Mouse (Mus musculus) layer of hippocampus, adult 8-10 months (tissue): ENCODE results near the gene Ccm2. TPM values are rescaled to one million over a fixed set of nuclear protein-coding genes. Genes with fewer than 3 reads are reported as not detected.

ENCODE experiments used
- DNase-seq, 2 experiments: peaks; one replicate each; pipeline ENCODE4 v3.0.0; 2022; ENCODE audit warnings: low spot score in 2 of 2
- total RNA-seq, 4 experiments: library from RNA; stranded (reverse); gene quantifications; 2 replicates each; pipeline ENCODE4 v1.2.4; 2022

Gene Ccm2
- total RNA-seq, 4 experiments from 2014 or later = 47.4 to 53.9 (median 52.2) TPM

GRCm38 (mm10) chr11:6580065-6580750 lies 33.5 kb downstream of the Ccm2 start:
- no peak for DNase-seq

DNA sequence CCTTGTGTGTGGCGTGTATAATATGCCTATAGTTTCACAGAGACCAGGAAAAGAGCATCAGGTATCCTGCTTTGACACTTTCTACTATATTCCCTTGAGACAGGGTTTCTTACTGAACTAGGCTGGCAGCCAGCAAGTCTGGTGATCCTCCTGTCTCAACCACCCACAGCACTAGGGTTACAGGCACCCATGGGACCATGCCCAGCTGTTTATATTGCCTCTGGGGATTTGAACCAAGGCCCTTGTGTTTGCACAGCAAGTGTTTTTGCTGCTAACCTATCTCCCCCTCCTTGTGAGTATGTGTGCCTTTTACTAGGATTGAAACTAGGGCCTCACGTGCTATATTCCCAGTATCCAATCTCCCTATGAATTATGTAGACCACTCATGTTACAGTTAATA lies 34.9 kb downstream of the Ccm2 start:
- no peak for DNase-seq

DNA sequence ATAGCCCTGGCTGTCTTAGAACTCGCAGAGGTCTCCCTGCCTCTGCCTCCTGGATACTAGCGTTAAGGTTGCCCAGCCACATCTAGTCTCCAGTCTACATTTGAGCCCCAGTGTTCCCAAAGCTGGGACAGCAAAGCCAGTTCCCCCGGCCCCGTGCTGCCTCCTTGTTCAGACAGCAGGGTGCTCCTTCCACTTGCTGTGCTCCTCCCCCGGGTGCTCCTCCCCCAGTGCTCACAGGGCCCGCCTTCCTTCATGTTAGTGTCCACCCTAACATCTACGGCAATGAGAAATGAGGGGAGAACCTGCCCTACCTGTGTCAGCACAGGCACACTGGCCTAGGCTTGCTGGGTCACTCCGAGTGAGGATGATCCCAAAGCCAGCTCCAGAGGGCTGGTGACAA lies 39.1 kb downstream of the Ccm2 start:
- DNase-seq = no peak

GRCm38 (mm10) chr11:6586660-6587059 lies 40.0 kb downstream of the Ccm2 start:
- DNase-seq = no peak

- no peak for DNase-seq
Observed at GRCm38 (mm10) chr11:6587249-6587940, 40.7 kb downstream of the Ccm2 start.

- DNase-seq = no peak
Observed at GRCm38 (mm10) chr11:6588295-6588694, 41.6 kb downstream of the Ccm2 start.

GRCm38 (mm10) chr11:6589838-6590237 lies 43.2 kb downstream of the Ccm2 start:
- DNase-seq = no peak

GRCm38 (mm10) chr11:6590933-6591675 lies 44.4 kb downstream of the Ccm2 start:
- no peak for DNase-seq

DNA sequence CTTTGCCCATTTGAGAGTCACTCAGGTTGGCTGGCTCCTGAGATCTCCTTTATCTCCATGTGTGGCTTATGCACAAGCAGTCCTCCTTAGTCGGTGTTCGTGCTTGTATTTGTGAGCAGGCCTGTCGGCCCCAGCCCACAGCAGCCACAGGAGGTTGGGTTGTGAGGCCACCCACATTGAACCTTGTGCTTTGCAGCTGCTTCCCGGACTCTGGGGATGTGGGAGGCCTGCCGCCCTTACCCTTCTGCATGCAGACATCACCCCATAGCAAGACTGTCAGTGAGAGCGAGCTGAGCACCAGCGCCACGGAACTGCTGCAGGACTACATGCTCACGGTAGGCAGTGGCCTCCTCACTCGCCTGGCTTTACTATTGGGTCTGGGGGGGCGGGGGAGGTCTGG lies 46.7 kb downstream of the Ccm2 start:
- DNase-seq = no peak

- no peak for DNase-seq
Observed at GRCm38 (mm10) chr11:6594845-6595244, 48.2 kb downstream of the Ccm2 start.

- no peak for DNase-seq
Observed at GRCm38 (mm10) chr11:6595339-6595738, 48.7 kb downstream of the Ccm2 start.

DNA sequence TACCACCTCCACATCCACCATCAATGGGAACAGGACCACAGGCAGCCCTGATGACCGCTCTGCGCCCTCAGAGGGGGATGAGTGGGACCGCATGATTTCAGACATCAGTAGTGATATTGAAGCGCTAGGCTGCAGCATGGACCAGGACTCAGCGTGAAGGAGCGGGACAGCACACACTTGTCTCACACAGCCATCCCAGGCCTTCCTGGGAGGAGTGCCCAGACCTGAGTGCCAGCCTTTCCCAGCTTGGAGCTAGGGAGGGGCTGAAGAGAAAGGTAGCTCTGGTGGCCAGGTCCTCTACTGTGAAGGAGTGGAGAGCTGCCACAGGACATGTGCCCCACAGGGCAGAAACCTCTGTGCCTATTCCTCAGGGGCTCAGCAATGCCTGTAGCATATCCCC lies 49.5 kb downstream of the Ccm2 start:
- no peak for DNase-seq

DNA sequence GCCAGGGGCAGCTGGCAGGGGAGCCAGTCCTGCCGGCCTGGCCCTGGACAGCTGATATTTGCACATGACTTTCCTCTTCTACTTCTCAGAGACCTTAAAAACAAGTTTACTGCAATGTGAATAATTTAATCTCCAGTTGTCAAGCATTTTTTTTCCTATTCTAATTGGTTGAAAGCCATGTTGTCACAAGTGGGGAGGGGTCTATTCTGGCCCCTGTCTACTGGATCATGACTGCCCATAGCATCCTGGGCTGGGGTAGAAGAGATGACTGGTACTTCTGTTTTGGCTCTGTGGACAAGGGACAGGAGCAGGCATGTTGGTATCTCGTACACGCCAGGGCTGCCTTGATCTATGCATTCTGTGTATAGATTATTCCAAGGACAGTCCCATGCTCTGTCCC lies 49.9 kb downstream of the Ccm2 start:
- DNase-seq = no peak

GRCm38 (mm10) chr11:6597523-6597922 lies 50.8 kb downstream of the Ccm2 start:
- DNase-seq = no peak

DNA sequence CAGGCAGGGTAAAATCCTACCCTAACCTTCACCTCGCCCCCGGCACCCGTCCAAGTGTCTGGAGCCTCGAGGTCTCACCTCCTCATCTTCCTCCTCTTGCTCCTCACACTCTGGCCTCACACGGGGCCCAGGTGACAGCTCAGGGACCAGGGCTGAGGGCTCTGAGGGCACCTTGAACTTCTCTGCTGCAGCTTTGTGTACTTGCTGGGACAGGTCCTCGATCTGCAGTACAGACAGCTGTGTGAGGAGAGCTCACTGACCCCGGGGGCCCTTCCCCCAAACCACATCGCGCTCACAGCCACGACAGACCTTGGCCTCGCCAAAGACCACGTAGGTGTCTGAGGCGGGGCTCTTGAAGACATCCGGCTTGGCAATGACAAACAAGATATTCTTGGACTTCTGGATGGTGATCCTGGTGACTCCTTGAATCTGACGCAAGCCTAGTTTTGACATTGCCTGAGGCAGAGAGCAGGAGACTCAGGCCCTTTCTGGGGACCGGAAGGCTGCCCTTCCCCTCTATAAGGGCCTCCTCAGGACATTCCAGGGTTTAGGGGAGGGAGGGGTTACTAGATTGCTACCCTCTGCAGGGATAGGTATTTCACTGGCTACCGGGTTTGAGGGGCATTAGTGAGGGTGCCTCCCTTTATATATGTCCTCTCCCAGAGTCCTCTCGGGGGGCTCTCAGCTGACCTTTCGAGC lies 51.7 kb downstream of the Ccm2 start:
- DNase-seq = no peak

GRCm38 (mm10) chr11:6599011-6599681 lies 52.5 kb downstream of the Ccm2 start:
- no peak for DNase-seq

- no peak for DNase-seq
Observed at GRCm38 (mm10) chr11:6599831-6600230, 53.1 kb downstream of the Ccm2 start.

GRCm38 (mm10) chr11:6600284-6600944 lies 53.7 kb downstream of the Ccm2 start:
- no peak for DNase-seq

DNA sequence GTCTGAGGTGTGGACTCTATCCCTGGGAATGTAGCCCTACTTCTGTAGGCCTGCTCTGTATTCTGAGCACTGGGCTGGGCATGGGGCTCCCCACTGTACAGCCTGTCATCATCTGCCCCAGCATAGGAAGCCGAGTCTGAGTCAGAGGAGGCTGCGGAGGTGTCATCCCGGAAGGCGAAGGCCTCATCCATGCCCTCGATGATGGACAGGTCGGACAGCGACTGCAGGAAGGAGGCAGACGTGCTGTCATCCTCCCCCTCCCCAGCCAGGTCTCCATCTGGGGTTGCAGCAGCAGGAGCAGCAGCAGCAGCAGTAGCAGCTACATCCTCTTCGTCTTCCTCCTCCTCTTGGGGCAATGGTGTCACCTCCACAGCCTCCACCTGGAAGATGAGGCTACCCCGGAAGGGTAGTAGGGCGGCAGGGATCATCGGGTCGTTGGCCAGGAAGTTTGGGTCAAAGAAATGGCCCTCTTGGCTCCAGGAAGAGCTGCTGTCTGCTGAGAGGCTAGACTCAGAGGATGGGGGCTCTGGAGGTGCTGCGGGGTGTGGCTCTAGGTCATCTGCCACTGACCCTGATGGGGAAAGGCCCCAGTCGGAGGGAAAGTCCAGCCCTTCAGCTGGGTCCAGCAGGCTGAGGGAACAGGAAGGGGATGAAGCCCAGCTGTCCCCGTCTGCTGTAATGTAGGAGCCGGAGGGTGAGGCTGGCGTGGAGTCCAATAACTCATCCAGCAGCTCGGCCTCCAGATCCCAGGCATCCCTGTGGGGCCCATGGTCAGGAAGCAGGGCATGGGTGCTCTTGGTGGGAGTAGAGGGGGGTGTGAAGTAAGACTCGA lies 55.2 kb downstream of the Ccm2 start:
- DNase-seq = no peak

- DNase-seq = no peak
Observed at GRCm38 (mm10) chr11:6602662-6603061, 56.0 kb downstream of the Ccm2 start.
